Mouse (Mus musculus): ENCODE data around the gene Cldn13. TPM values are rescaled to one million over a fixed set of nuclear protein-coding genes. Genes with fewer than 3 reads are reported as not detected.

The Cldn13 gene
- polyA plus RNA-seq, 1 experiment = not detected

DNA sequence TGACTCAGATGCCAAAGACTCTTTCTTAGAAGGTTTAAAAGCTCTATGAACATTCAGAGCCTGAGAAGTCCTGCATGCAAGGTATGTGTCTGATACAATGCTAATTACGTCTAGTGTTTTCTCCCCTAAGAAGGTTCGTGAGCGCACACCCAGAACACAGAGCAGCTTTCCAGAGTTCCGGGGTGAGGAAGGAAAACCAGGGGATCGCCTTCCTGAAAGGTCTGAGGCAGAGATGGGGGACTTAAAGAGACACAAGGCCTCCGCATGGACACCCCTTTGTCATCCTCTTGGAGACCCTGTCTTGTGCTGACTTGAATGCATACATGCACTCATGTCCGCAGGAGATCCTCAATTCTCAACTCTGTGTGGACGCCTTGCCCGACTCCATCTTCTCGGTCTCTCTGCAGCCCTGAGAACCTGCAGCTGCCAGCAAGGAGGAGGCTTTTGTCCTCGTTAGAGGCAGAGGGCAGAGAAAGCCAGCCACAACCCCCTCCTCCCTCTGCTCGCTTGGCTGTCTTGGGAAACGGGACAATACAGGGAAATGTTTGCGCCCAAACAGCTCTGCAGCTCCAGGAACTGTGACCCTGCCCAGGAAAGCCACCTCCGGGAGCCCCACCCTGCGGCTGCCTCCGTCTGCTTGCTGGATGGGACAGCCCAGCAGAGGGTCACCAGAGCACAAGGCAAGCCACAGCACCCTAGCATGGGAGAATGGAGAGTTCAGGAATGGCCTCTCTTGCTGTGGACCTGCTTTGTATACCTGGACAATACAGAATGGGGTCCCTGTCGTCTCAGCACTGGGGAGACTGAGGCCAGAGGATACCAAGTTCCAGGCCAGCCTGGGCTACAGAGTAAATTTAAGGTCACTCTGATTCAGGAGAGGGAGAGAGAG lies 27.6 kb downstream of the Cldn13 start:
- Histone ChIP-seq H3K79me2 (ENCODE audit: control insufficient read depth, insufficient read depth) (no peaks in the 10 kb centered on the region), H3K27me3 (ENCODE audit: control insufficient read depth, insufficient read depth, insufficient read length) (peaks cover 54% of the 10 kb centered on the region), H3K36me3 (ENCODE audit: control insufficient read depth, insufficient read depth) (no peaks in the 10 kb centered on the region), H3K4me3 (ENCODE audit: insufficient read depth, poor library complexity, severe bottlenecking) (no peak overlapping the region), H3K79me3 (ENCODE audit: low read depth) (no peaks in the 10 kb centered on the region), H3ac (ENCODE audit: control insufficient read depth, insufficient read length, low read depth) (no peak overlapping the region)
- TF ChIP-seq MYOG (IDR thresholded peaks at IDR 0.05; ENCODE audit: control insufficient read depth, extremely low read depth, insufficient read length) = no peak
- no peak for TF ChIP-seq CTCF (IDR thresholded peaks at IDR 0.05; ENCODE audit: control insufficient read depth, insufficient read depth, insufficient read length)
- TF ChIP-seq MYOD1 (IDR thresholded peaks at IDR 0.05; ENCODE audit: control insufficient read depth, insufficient read length, low read depth) = no peak
- TF ChIP-seq MAX (IDR thresholded peaks at IDR 0.05) = no peak
- TF ChIP-seq FOSL1 (IDR thresholded peaks at IDR 0.05; ENCODE audit: insufficient read depth, low read length, poor library complexity, severe bottlenecking) = no peak
- no peak for TF ChIP-seq USF1 (IDR thresholded peaks at IDR 0.05; ENCODE audit: low read depth)
- no peak for TF ChIP-seq CEBPB (IDR thresholded peaks at IDR 0.05; ENCODE audit: low read depth)

DNA sequence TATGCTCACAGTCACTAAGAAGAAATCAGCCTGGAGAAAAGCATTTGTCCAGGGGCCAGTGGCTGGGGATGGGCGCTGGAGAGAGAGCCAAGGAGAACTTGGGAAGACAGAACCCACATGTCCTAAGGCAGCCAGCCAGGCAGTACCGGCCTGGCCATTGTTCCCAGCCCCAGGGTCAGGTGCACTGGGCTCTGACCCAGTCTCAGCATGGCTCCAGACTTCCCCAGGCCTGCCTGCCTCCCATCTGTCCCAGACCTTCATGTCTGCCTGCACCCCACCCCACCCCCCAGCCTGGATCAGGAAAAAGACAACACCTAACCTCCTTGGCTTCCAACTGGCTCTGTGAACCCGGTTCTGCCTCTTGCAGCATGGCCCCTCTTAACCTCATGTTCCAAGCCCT lies 32.2 kb downstream of the Cldn13 start:
- TF ChIP-seq FOSL1 (IDR thresholded peaks at IDR 0.05; ENCODE audit: insufficient read depth, low read length, poor library complexity, severe bottlenecking) (no peak), USF1 (IDR thresholded peaks at IDR 0.05; ENCODE audit: low read depth) (no peak), MYOD1 (IDR thresholded peaks at IDR 0.05; ENCODE audit: control insufficient read depth, insufficient read length, low read depth) (no peak), MAX (IDR thresholded peaks at IDR 0.05) (no peak), CEBPB (IDR thresholded peaks at IDR 0.05; ENCODE audit: low read depth) (no peak)
- Histone ChIP-seq H3K36me3 (ENCODE audit: control insufficient read depth, insufficient read depth) (no peaks in the 10 kb centered on the region), H3ac (ENCODE audit: control insufficient read depth, insufficient read length, low read depth) (no peak overlapping the region), H3K4me3 (ENCODE audit: insufficient read depth, poor library complexity, severe bottlenecking) (no peak overlapping the region), H3K27me3 (ENCODE audit: control insufficient read depth, insufficient read depth, insufficient read length) (peaks cover 45% of the 10 kb centered on the region), H3K79me3 (ENCODE audit: low read depth) (no peaks in the 10 kb centered on the region), H3K79me2 (ENCODE audit: control insufficient read depth, insufficient read depth) (no peaks in the 10 kb centered on the region)

- Histone ChIP-seq H3K79me3 (ENCODE audit: low read depth) (no peaks in the 10 kb centered on the region), H3ac (ENCODE audit: control insufficient read depth, insufficient read length, low read depth) (no peak overlapping the region), H3K27me3 (ENCODE audit: control insufficient read depth, insufficient read depth, insufficient read length) (peaks cover 32% of the 10 kb centered on the region), H3K36me3 (ENCODE audit: control insufficient read depth, insufficient read depth) (no peaks in the 10 kb centered on the region), H3K4me3 (ENCODE audit: insufficient read depth, poor library complexity, severe bottlenecking) (no peak overlapping the region), H3K79me2 (ENCODE audit: control insufficient read depth, insufficient read depth) (no peaks in the 10 kb centered on the region)
- no peak for TF ChIP-seq FOSL1 (IDR thresholded peaks at IDR 0.05; ENCODE audit: insufficient read depth, low read length, poor library complexity, severe bottlenecking)
- TF ChIP-seq CTCF (IDR thresholded peaks at IDR 0.05; ENCODE audit: control insufficient read depth, insufficient read depth, insufficient read length) = no peak
- TF ChIP-seq MYOG (IDR thresholded peaks at IDR 0.05; ENCODE audit: control insufficient read depth, extremely low read depth, insufficient read length) = no peak
- no peak for TF ChIP-seq MYOD1 (IDR thresholded peaks at IDR 0.05; ENCODE audit: control insufficient read depth, insufficient read length, low read depth)
- no peak for TF ChIP-seq CEBPB (IDR thresholded peaks at IDR 0.05; ENCODE audit: low read depth)
- no peak for TF ChIP-seq MAX (IDR thresholded peaks at IDR 0.05)
- TF ChIP-seq USF1 (IDR thresholded peaks at IDR 0.05; ENCODE audit: low read depth) = no peak
These were observed 38.5 kb downstream of the Cldn13 start for GRCm38 (mm10) chr5:134876801-134877200.

GRCm38 (mm10) chr5:134875245-134875644 lies 40.1 kb downstream of the Cldn13 start:
- peaks cover 32% of the 10 kb centered on the region for H3K27me3 ChIP-seq (ENCODE audit: control insufficient read depth, insufficient read depth, insufficient read length)
- no peaks in the 10 kb centered on the region for H3K79me3 ChIP-seq (ENCODE audit: low read depth)
- H3K36me3 ChIP-seq (ENCODE audit: control insufficient read depth, insufficient read depth) = no peaks in the 10 kb centered on the region
- no peak for TF ChIP-seq CTCF (IDR thresholded peaks at IDR 0.05; ENCODE audit: control insufficient read depth, insufficient read depth, insufficient read length)
- peak; percentile 59 for TF ChIP-seq USF1 (IDR thresholded peaks at IDR 0.05; ENCODE audit: low read depth)
- H3K4me3 ChIP-seq (ENCODE audit: insufficient read depth, poor library complexity, severe bottlenecking) = no peak overlapping the region
- H3ac ChIP-seq (ENCODE audit: control insufficient read depth, insufficient read length, low read depth) = no peak overlapping the region
- no peaks in the 10 kb centered on the region for H3K79me2 ChIP-seq (ENCODE audit: control insufficient read depth, insufficient read depth)

DNA sequence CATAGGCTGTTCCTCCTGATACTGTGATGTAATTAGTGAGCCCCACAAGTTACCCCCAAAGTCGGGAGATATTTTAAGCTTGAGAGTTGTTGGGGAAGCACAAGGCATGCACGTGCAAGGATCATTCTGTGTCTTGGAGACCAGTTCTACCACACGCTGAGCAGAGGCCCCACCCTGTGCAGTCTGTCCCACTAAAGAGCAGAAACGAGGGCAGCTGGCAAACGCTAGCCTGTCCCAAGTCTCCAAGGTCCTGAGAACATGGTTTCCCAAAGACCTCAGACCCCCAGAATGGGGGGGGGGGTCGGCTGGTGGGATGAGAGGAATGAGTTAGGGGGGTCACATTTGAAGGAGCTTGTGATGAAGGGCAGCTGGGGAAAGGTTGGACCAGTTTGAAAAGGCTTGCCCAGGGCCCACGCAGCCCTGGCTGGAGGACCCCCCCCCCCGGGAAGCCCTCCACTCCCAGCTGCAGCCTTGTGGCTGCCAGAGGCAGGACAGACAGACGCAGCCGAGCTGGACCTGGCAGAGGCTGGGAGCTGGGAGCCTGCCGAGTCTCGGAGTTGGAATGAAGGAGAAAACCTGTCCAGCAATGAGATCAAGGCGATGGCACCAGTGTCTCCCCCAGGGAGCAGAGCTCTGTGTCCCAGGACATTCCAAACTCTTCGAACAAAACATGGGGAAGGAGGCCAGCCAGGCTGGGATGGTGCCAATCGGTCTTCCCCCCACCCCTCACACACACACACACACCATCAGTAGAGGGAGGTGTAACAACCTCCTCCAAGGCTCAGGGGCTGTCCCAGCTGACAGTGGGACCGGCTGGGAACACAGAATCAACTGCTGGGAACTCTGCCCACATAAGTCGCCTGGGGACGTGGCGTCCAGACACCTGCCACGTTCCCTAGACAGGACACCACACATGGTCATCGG lies 41.1 kb downstream of the Cldn13 start:
- no peaks in the 10 kb centered on the region for H3K79me2 ChIP-seq (ENCODE audit: control insufficient read depth, insufficient read depth)
- no peak for TF ChIP-seq MAX (IDR thresholded peaks at IDR 0.05)
- no peak for TF ChIP-seq FOSL1 (IDR thresholded peaks at IDR 0.05; ENCODE audit: insufficient read depth, low read length, poor library complexity, severe bottlenecking)

More for the DNA sequence above, 41.1 kb downstream of the Cldn13 start:
- H3K36me3 ChIP-seq (ENCODE audit: control insufficient read depth, insufficient read depth) = no peaks in the 10 kb centered on the region
- no peak overlapping the region for H3K4me3 ChIP-seq (ENCODE audit: insufficient read depth, poor library complexity, severe bottlenecking)
- H3ac ChIP-seq (ENCODE audit: control insufficient read depth, insufficient read length, low read depth) = no peak overlapping the region
- H3K79me3 ChIP-seq (ENCODE audit: low read depth) = no peaks in the 10 kb centered on the region
- H3K27me3 ChIP-seq (ENCODE audit: control insufficient read depth, insufficient read depth, insufficient read length) = peaks cover 27% of the 10 kb centered on the region
